ENCODE assay signal across 8 mouse cellular contexts in genomic region chr5:111058401-111059139, GRCm38 (mm10).
A peak's percentile ranks its signal among the peaks of the same experiment; 100 is the strongest.
DNase-seq lines count a peak whose midpoint lies in the region; ATAC-seq lines count a peak whose summit lies in the region.

No protein-coding gene starts in this region.

- H3K27ac ChIP-seq in neural tube, embryonic 11.5 days (ENCODE audit: low read depth, low read length): no peak overlapping the region
- peak overlapping the region; percentile 21; the same call in 1 of the 2 replicates for H3K27ac ChIP-seq in forebrain, embryonic 11.5 days (ENCODE audit: low read depth, low read length)

- H3K9me3 ChIP-seq in neural tube, embryonic 11.5 days (ENCODE audit: control insufficient read depth, low read length): no peaks in the 10 kb centered on the region
- H3K9me3 ChIP-seq in forebrain, embryonic 11.5 days (ENCODE audit: control insufficient read depth, low read length): no peaks in the 10 kb centered on the region

- no peak overlapping the region for H3K4me2 ChIP-seq in neural tube, embryonic 11.5 days (ENCODE audit: low read depth)
- no peak overlapping the region for H3K4me2 ChIP-seq in forebrain, embryonic 11.5 days (ENCODE audit: low read depth, low read length, severe bottlenecking)

- no peak overlapping the region for H3K4me3 ChIP-seq in neural tube, embryonic 11.5 days (ENCODE audit: low read depth, low read length)
- H3K4me3 ChIP-seq in forebrain, embryonic 11.5 days (ENCODE audit: low read depth, low read length): no peak overlapping the region

- 0 out of 2 replicates have a peak overlapping the region, but pooled peaks have one; percentile 0 for H3K9ac ChIP-seq in neural tube, embryonic 11.5 days (ENCODE audit: low read length)
- no peak overlapping the region; the same call in 1 of the 2 replicates for H3K9ac ChIP-seq in forebrain, embryonic 11.5 days (ENCODE audit: low read length)

- H3K4me1 ChIP-seq in neural tube, embryonic 11.5 days (ENCODE audit: control insufficient read depth, insufficient read depth, low read length): peaks cover 36% of the 10 kb centered on the region
- peaks cover 28% of the 10 kb centered on the region; the same call in 1 of the 2 replicates for H3K4me1 ChIP-seq in forebrain, embryonic 11.5 days (replicated peaks; ENCODE audit: control insufficient read depth, insufficient read depth, low read length)

- no peaks in the 10 kb centered on the region for H3K27me3 ChIP-seq in neural tube, embryonic 11.5 days (ENCODE audit: control insufficient read depth, insufficient read depth, low read length)
- H3K27me3 ChIP-seq in forebrain, embryonic 11.5 days (ENCODE audit: control insufficient read depth, insufficient read depth, low read length): no peaks in the 10 kb centered on the region

- intact Hi-C loops in gastrocnemius, postnatal 14 days (cut with DNase I; ENCODE audit: low total_unique reads): no loop called here

- WGBS in neural tube, embryonic 11.5 days: 69% methylated on average over 22 of the region's 22 CpGs
- WGBS in forebrain, embryonic 11.5 days: 75% methylated on average over 22 of the region's 22 CpGs

- no peak for DNase-seq in neural tube, embryonic 11.5 days (ENCODE audit: low spot score)
- no peak for DNase-seq in neural tube, embryonic 10.5 days (ENCODE audit: extremely low spot score, low spot score)
- no peak for DNase-seq in forebrain, embryonic 11.5 days (ENCODE audit: low spot score)
- peak; percentile 43 to 62 for DNase-seq in layer of hippocampus, postnatal 36 days
- peak; percentile 42 for DNase-seq in right cerebral cortex, postnatal 14 days
- DNase-seq in ovary, adult 18-20 months (ENCODE audit: low spot score): no peak
- no peak for DNase-seq in gastrocnemius, postnatal 14 days
- DNase-seq in kidney, adult 18-20 months: no peak

- ATAC-seq in neural tube, embryonic 11.5 days (ENCODE audit: insufficient read depth, low FRiP score, low TSS enrichment): no peak
- ATAC-seq in forebrain, embryonic 11.5 days (replicated peaks; ENCODE audit: low FRiP score): no peak

- H3K36me3 ChIP-seq in neural tube, embryonic 11.5 days (ENCODE audit: control insufficient read depth, insufficient read depth, low read length): no peaks in the 10 kb centered on the region
- H3K36me3 ChIP-seq in forebrain, embryonic 11.5 days (ENCODE audit: control insufficient read depth, insufficient read depth, low read length): no peaks in the 10 kb centered on the region

Comparison
In these comparisons a context has a peak if more than half of its experiments do, and no peak if none do; other contexts are left out.
1. DNase-seq: peak in layer of hippocampus, postnatal 36 days (2 of 2) and right cerebral cortex, postnatal 14 days (single experiment); none in neural tube, embryonic 11.5 days (single experiment), neural tube, embryonic 10.5 days (single experiment), forebrain, embryonic 11.5 days (single experiment), ovary, adult 18-20 months (single experiment), gastrocnemius, postnatal 14 days (single experiment) and kidney, adult 18-20 months (single experiment).